Mouse (Mus musculus): ENCODE data around the gene Ptpn7. TPM values are rescaled to one million over a fixed set of nuclear protein-coding genes. Genes with fewer than 3 reads are reported as not detected.

The Ptpn7 gene
- polyA plus RNA-seq, 2 experiments = 9.4 to 12.4 TPM

GRCm38 (mm10) chr1:135125990-135126389 is 6.5 kb upstream of the Ptpn7 start:
- Histone ChIP-seq H3K4me1 (replicated peaks; ENCODE audit: control insufficient read depth in 2 of 2, insufficient read depth in 2 of 2, low read length in 1 of 2) (peaks cover 3 to 4% of the 10 kb centered on the region in 2 experiments; a peak in 3 of 4 replicates), H3K36me3 (replicated peaks; ENCODE audit: control insufficient read depth, insufficient read depth, low read depth) (no peaks in the 10 kb centered on the region), H3K4me2 (ENCODE audit: low read depth) (no peak overlapping the region), H3K9me3 (ENCODE audit: control insufficient read depth, low read length) (no peaks in the 10 kb centered on the region), H3K27me3 (ENCODE audit: control insufficient read depth, insufficient read depth, low read length) (no peaks in the 10 kb centered on the region; the same call in 1 of the 2 replicates), H3K4me3 (ENCODE audit: insufficient read depth in 1 of 2, low read depth in 2 of 2, low read length in 2 of 2) (no peak overlapping the region), H3K27ac (no peak overlapping the region), H3K9ac (replicated peaks) (no peak overlapping the region)
- TF ChIP-seq EP300 (IDR thresholded peaks at IDR 0.05; ENCODE audit: low read depth) = no peak
- TF ChIP-seq CTCF (IDR thresholded peaks at IDR 0.05; ENCODE audit: low read depth) = no peak
- DNase-seq (ENCODE audit: low read depth in 3 of 3, low spot score in 3 of 3) (no peak), ATAC-seq (ENCODE audit: insufficient read depth) (no peak)
- WGBS (ENCODE audit: insufficient replicate concordance) = 66% methylated on average over 8 of the region's 8 CpGs

- H3K9ac ChIP-seq (replicated peaks) = no peak overlapping the region
- no peaks in the 10 kb centered on the region; the same call in 1 of the 2 replicates for H3K27me3 ChIP-seq (ENCODE audit: control insufficient read depth, insufficient read depth, low read length)
- peaks cover 8 to 10% of the 10 kb centered on the region in 2 experiments for H3K4me1 ChIP-seq (replicated peaks; ENCODE audit: control insufficient read depth in 2 of 2, insufficient read depth in 2 of 2, low read length in 1 of 2)
- 58% methylated on average over 4 of the region's 4 CpGs for WGBS (ENCODE audit: insufficient replicate concordance)
- H3K9me3 ChIP-seq (ENCODE audit: control insufficient read depth, low read length) = no peaks in the 10 kb centered on the region
- no peak overlapping the region for H3K4me2 ChIP-seq (ENCODE audit: low read depth)
- no peak overlapping the region for H3K27ac ChIP-seq
- ATAC-seq (ENCODE audit: insufficient read depth) (no peak), DNase-seq (ENCODE audit: low read depth in 3 of 3, low spot score in 3 of 3) (no peak)
- no peak for TF ChIP-seq EP300 (IDR thresholded peaks at IDR 0.05; ENCODE audit: low read depth)
- TF ChIP-seq CTCF (IDR thresholded peaks at IDR 0.05; ENCODE audit: low read depth) = no peak
- no peaks in the 10 kb centered on the region for H3K36me3 ChIP-seq (replicated peaks; ENCODE audit: control insufficient read depth, insufficient read depth, low read depth)
- no peak overlapping the region for H3K4me3 ChIP-seq (ENCODE audit: insufficient read depth in 1 of 2, low read depth in 2 of 2, low read length in 2 of 2)
Observed at GRCm38 (mm10) chr1:135126443-135127027, 6.0 kb upstream of the Ptpn7 start.

DNA sequence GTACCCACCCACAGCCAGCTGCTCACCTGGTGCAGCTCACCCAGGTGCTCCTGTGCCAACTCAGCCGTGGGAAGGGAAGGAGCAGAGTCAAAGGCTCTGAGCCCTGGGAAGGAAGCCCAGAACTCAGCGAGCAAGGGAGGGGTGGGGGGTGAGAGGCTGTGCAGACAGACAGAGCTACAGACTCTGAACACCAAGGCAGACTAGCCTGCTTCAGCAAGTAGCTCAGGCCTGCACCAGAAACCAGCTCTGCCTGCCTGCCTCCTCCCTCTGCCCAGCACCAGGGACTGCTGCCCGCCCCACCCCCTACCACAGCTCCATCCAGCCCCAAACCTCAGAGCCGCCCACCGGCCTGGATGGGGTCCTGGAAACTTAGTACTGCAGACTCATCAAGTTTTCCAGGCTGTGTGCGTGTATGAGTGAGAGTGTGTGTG is 4.5 kb upstream of the Ptpn7 start:
- H3K36me3 ChIP-seq (replicated peaks; ENCODE audit: control insufficient read depth, insufficient read depth, low read depth) = no peaks in the 10 kb centered on the region
- peaks cover 18 to 22% of the 10 kb centered on the region in 2 experiments for H3K4me1 ChIP-seq (replicated peaks; ENCODE audit: control insufficient read depth in 2 of 2, insufficient read depth in 2 of 2, low read length in 1 of 2)
- DNase-seq (ENCODE audit: low read depth in 3 of 3, low spot score in 3 of 3) = no peak
- no peak overlapping the region for H3K4me2 ChIP-seq (ENCODE audit: low read depth)
- H3K9ac ChIP-seq (replicated peaks) = no peak overlapping the region
- no peak overlapping the region for H3K4me3 ChIP-seq (ENCODE audit: insufficient read depth in 1 of 2, low read depth in 2 of 2, low read length in 2 of 2)
- ATAC-seq (ENCODE audit: insufficient read depth) = no peak
- no peaks in the 10 kb centered on the region for H3K9me3 ChIP-seq (ENCODE audit: control insufficient read depth, low read length)
- no peak overlapping the region for H3K27ac ChIP-seq
- 24% methylated on average over 5 of the region's 6 CpGs for WGBS (ENCODE audit: insufficient replicate concordance)
- no peaks in the 10 kb centered on the region; the same call in 1 of the 2 replicates for H3K27me3 ChIP-seq (ENCODE audit: control insufficient read depth, insufficient read depth, low read length)
- TF ChIP-seq EP300 (IDR thresholded peaks at IDR 0.05; ENCODE audit: low read depth) (no peak), CTCF (IDR thresholded peaks at IDR 0.05; ENCODE audit: low read depth) (no peak)

GRCm38 (mm10) chr1:135128986-135129385 is 3.5 kb upstream of the Ptpn7 start:
- Histone ChIP-seq H3K9ac (replicated peaks) (no peak overlapping the region), H3K4me1 (replicated peaks; ENCODE audit: control insufficient read depth in 2 of 2, insufficient read depth in 2 of 2, low read length in 1 of 2) (peaks cover 24 to 29% of the 10 kb centered on the region in 2 experiments), H3K36me3 (replicated peaks; ENCODE audit: control insufficient read depth, insufficient read depth, low read depth) (no peaks in the 10 kb centered on the region), H3K27me3 (ENCODE audit: control insufficient read depth, insufficient read depth, low read length) (no peaks in the 10 kb centered on the region; the same call in 1 of the 2 replicates), H3K9me3 (ENCODE audit: control insufficient read depth, low read length) (no peaks in the 10 kb centered on the region), H3K4me3 (ENCODE audit: insufficient read depth in 1 of 2, low read depth in 2 of 2, low read length in 2 of 2) (no peak overlapping the region), H3K27ac (no peak overlapping the region), H3K4me2 (ENCODE audit: low read depth) (no peak overlapping the region)
- ATAC-seq (ENCODE audit: insufficient read depth) (no peak), DNase-seq (ENCODE audit: low read depth in 3 of 3, low spot score in 3 of 3) (no peak)
- TF ChIP-seq EP300 (IDR thresholded peaks at IDR 0.05; ENCODE audit: low read depth) (no peak), CTCF (IDR thresholded peaks at IDR 0.05; ENCODE audit: low read depth) (no peak)
- WGBS (ENCODE audit: insufficient replicate concordance) = 17% methylated on average over 9 of the region's 9 CpGs

DNA sequence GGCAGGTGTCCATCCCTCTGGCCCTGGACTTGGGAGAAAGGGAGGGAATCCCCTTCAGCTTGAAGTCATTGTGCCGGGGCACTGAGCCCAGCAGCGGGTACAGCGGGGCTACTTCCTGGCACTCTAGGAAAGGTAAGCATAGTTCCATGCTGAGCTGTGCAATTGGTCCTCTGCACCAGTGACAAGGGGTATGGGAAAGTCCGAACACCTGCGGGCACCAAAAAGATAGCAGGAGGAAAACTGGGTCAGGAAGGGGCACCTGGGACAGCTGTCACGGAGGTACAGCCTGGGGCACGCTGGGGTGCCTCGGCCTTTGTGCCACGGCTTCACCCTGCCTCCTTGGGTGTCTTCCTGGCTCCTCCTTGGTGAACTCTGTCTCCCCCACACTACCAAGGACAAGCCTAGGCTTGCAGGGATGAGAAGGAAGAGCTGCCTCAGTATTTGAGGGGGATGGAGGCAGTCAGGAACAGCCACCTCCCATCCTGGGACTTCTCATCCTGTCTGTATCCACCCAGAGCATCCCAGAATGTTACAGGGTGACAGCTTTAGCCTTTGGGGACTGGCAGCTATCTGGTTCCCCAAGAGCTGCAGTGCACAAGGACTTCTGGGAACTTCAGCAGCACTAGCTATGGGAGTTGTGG is 2.8 kb upstream of the Ptpn7 start:
- Histone ChIP-seq H3K27ac (no peak overlapping the region), H3K36me3 (replicated peaks; ENCODE audit: control insufficient read depth, insufficient read depth, low read depth) (no peaks in the 10 kb centered on the region), H3K4me2 (ENCODE audit: low read depth) (no peak overlapping the region), H3K4me3 (ENCODE audit: insufficient read depth in 1 of 2, low read depth in 2 of 2, low read length in 2 of 2) (no peak overlapping the region), H3K9me3 (ENCODE audit: control insufficient read depth, low read length) (no peaks in the 10 kb centered on the region), H3K4me1 (replicated peaks; ENCODE audit: control insufficient read depth in 2 of 2, insufficient read depth in 2 of 2, low read length in 1 of 2) (peaks cover 25 to 33% of the 10 kb centered on the region in 2 experiments), H3K27me3 (ENCODE audit: control insufficient read depth, insufficient read depth, low read length) (no peaks in the 10 kb centered on the region; the same call in 1 of the 2 replicates), H3K9ac (replicated peaks) (no peak overlapping the region)
- no peak for ATAC-seq (ENCODE audit: insufficient read depth)
- TF ChIP-seq EP300 (IDR thresholded peaks at IDR 0.05; ENCODE audit: low read depth) (no peak), CTCF (IDR thresholded peaks at IDR 0.05; ENCODE audit: low read depth) (no peak)
- 65% methylated on average over 9 of the region's 9 CpGs for WGBS (ENCODE audit: insufficient replicate concordance)
- DNase-seq (ENCODE audit: low read depth in 3 of 3, low spot score in 3 of 3) = no peak
